Mouse (Mus musculus): ENCODE results near the gene Qrfp.

DNA sequence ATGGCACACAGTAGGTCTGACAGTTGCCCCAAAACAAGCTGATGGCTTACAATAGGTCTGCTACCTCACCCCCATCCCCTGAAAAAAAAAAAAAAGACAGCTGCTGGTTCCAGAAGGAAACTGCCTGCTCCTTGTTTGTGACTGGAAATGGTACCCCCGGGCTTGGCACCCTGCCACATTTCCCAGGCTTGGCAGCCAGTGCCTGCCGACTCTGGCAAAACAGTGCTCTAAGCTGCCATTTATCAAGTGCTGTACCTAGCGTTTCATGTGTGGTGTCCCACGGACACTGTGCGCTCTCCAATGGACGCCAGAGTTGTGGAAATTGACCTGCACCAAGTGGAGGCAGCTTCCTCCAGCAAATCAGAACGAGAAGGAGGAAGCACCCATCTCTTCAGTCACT is 17.5 kb upstream of the Qrfp start:
- TF ChIP-seq CTCF (IDR thresholded peaks at IDR 0.05; ENCODE audit: insufficient read depth, low read depth, low read length), result no peak
- TF ChIP-seq POLR2A (IDR thresholded peaks at IDR 0.05; ENCODE audit: insufficient read depth, low read depth, low read length), result no peak
